Mouse (Mus musculus) Muller cell, postnatal 12 days (primary cell): Measurements from ENCODE around the gene Ifi27l2b.
"Not testable (repeated sequence)": the region's sequence is repeated elsewhere in the genome, so short reads cannot be mapped to it uniquely, and the experiment has no call there.

ENCODE experiments used
- DNase-seq: peaks from one replicate; pipeline ENCODE4 v3.0.0-alpha.2; 2015; ENCODE audit errors: inconsistent ontology term

Gene Ifi27l2b

GRCm38 (mm10) chr12:103457140-103457539, at the start of gene Ifi27l2b:
Ifi27l2b (minus strand) TSS chr12:103457223.
- DNase-seq: no peak

- no peak for DNase-seq
These were observed 47.4 kb upstream of the Ifi27l2b start for GRCm38 (mm10) chr12:103504402-103504801.

GRCm38 (mm10) chr12:103503300-103503699, 46.3 kb upstream of the Ifi27l2b start:
- no peak for DNase-seq

- DNase-seq: no peak
These were observed 42.2 kb upstream of the Ifi27l2b start for GRCm38 (mm10) chr12:103499261-103499660.

- no peak for DNase-seq
These were observed 41.7 kb upstream of the Ifi27l2b start for GRCm38 (mm10) chr12:103498768-103499167.

GRCm38 (mm10) chr12:103494486-103494885, 37.5 kb upstream of the Ifi27l2b start:
- DNase-seq: peak; percentile 6

- DNase-seq: peak; percentile 53
These were observed 35.7 kb upstream of the Ifi27l2b start for GRCm38 (mm10) chr12:103492767-103493166.

GRCm38 (mm10) chr12:103491091-103491730, 34.2 kb upstream of the Ifi27l2b start:
- no peak for DNase-seq

- DNase-seq: no peak
These were observed 30.7 kb upstream of the Ifi27l2b start for GRCm38 (mm10) chr12:103487750-103488149.

- no peak for DNase-seq
These were observed 30.3 kb upstream of the Ifi27l2b start for GRCm38 (mm10) chr12:103487276-103487675.

- DNase-seq: no peak
These were observed 29.7 kb upstream of the Ifi27l2b start for GRCm38 (mm10) chr12:103486726-103487125.

GRCm38 (mm10) chr12:103484200-103484972, 27.4 kb upstream of the Ifi27l2b start:
- not testable (repeated sequence) for DNase-seq

- no peak for DNase-seq
These were observed 25.8 kb upstream of the Ifi27l2b start for GRCm38 (mm10) chr12:103482781-103483180.

GRCm38 (mm10) chr12:103481671-103482070, 24.6 kb upstream of the Ifi27l2b start:
- DNase-seq: no peak

GRCm38 (mm10) chr12:103477461-103478015, 20.5 kb upstream of the Ifi27l2b start:
- DNase-seq: no peak

- DNase-seq: no peak
These were observed 19.9 kb upstream of the Ifi27l2b start for GRCm38 (mm10) chr12:103476779-103477389.

- no peak for DNase-seq
These were observed 17.5 kb upstream of the Ifi27l2b start for GRCm38 (mm10) chr12:103474481-103474880.

GRCm38 (mm10) chr12:103456727-103457126, 296 bp downstream of the Ifi27l2b start:
- not testable (repeated sequence) for DNase-seq

GRCm38 (mm10) chr12:103453361-103453760, 3.7 kb downstream of the Ifi27l2b start:
- DNase-seq: no peak

GRCm38 (mm10) chr12:103445060-103445459, 12.0 kb downstream of the Ifi27l2b start:
- DNase-seq: no peak

GRCm38 (mm10) chr12:103444261-103444660, 12.8 kb downstream of the Ifi27l2b start:
- not testable (repeated sequence) for DNase-seq

- DNase-seq: no peak
These were observed 13.5 kb downstream of the Ifi27l2b start, which contains the start of gene Ifi27l2a for GRCm38 (mm10) chr12:103443524-103443923. Ifi27l2a (minus strand) TSS chr12:103443680.
